Mouse (Mus musculus) forebrain, embryonic 16.5 days (tissue): ENCODE data around the gene Tpmt. TPM values are rescaled to one million over a fixed set of nuclear protein-coding genes. Genes with fewer than 3 reads are reported as not detected.

ENCODE experiments used
- ATAC-seq: fragments of 200-750 bp; cut with Nextera tagmentation; 2 replicates; pipeline ENCODE4 v1.8.0; 2017; ENCODE audit warnings: mild to moderate bottlenecking, moderate library complexity
- H3K27ac ChIP-seq: fragments of 300-500 bp; sonication (generic); 2 replicates; pipeline ENCODE4 v1.5.1; 2014; ENCODE audit warnings: low read length, control low read depth
- H3K27me3 ChIP-seq: fragments of 300-500 bp; sonication (generic); replicated peaks from 2 replicates; pipeline ENCODE4 v1.6.1; 2014; ENCODE audit warnings: low read length; ENCODE audit not compliant: control insufficient read depth, insufficient read depth
- H3K36me3 ChIP-seq: fragments of 300-500 bp; sonication (generic); 2 replicates; pipeline ENCODE4 v1.6.1; 2014; ENCODE audit not compliant: control insufficient read depth, insufficient read depth
- H3K4me1 ChIP-seq: fragments of 300-500 bp; sonication (generic); replicated peaks from 2 replicates; pipeline ENCODE4 v1.6.1; 2014; ENCODE audit warnings: low read length; ENCODE audit not compliant: control insufficient read depth, insufficient read depth
- H3K4me2 ChIP-seq: fragments of 300-500 bp; sonication (generic); 2 replicates; pipeline ENCODE4 v1.6.1; 2014; ENCODE audit warnings: mild to moderate bottlenecking, low read length, control low read depth
- H3K4me3 ChIP-seq: fragments of 300-500 bp; sonication (generic); replicated peaks from 2 replicates; pipeline ENCODE4 v1.5.1; 2014; ENCODE audit warnings: mild to moderate bottlenecking, low read length, control low read depth
- H3K9ac ChIP-seq: fragments of 300-500 bp; sonication (generic); replicated peaks from 2 replicates; pipeline ENCODE4 v1.6.1; 2014; ENCODE audit warnings: low read depth, low read length, control low read depth
- H3K9me3 ChIP-seq: fragments of 300-500 bp; sonication (generic); 2 replicates; pipeline ENCODE4 v1.6.1; 2016; ENCODE audit warnings: low read length; ENCODE audit not compliant: control insufficient read depth
- WGBS: fragments of 180-500 bp; shearing (Covaris S2); extraction: QIAGEN DNeasy Blood & Tissue Kit; methylation state at CpG from one replicate; pipeline ENCODE4 v1.1.7; 2014; 5-methylcytosine and 5-hydroxymethylcytosine counted together
- polyA plus RNA-seq: library from polyadenylated mRNA; unstranded; fragments of >200 nt; fragmentation: Nextera tagmentation; extraction: Ambion mirVana; gene quantifications from 2 replicates; pipeline ENCODE4 v1.2.1, GENCODE M21; 2015

Tpmt gene
- polyA plus RNA-seq, 1 experiment from 2014 or later, result 24.2 TPM

DNA sequence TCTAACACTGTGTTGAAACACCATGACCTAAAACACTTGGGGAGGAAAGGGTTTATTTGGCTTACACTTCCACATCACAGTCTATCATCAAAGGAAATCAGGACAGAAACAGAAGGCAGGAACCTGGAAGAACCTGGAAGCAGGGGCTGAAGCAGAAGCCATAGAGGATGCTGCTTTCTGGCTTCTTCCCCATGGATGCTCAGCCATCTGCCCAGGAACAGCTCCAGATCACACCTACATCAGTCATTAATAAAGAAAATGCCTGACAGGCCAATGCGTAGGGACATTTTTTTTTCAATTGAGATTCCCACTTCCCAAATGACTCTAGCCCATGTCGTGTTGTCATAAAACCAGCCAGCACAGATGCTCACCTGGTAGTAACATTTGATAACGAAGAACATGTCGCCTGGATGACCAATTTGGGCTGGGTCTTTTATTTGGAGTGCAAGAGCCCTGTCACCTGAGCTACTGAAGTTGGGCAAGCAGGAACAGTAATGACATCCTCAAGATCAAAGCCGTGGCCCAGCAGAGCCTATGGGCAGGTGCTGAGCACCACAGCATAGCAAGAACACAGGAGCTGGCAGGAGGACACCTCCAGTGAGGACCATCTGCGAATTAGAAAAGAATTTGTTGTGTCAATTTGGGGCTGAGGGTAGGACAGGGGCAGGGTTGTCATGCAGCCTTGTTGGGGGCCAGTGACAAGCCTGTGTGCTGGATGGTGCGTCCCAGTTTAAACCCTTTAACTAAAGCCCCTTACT is 51.8 kb downstream of the Tpmt start:
- WGBS, result 68% methylated on average over 7 of the region's 7 CpGs
- H3K9me3 ChIP-seq, result no peaks in the 10 kb centered on the region
- no peak overlapping the region for H3K9ac ChIP-seq
- H3K4me1 ChIP-seq, result no peaks in the 10 kb centered on the region
- H3K4me3 ChIP-seq, result no peak overlapping the region
- no peaks in the 10 kb centered on the region for H3K27me3 ChIP-seq
- H3K4me2 ChIP-seq, result no peak overlapping the region
- H3K36me3 ChIP-seq, result no peaks in the 10 kb centered on the region
- H3K27ac ChIP-seq, result no peak overlapping the region
- no peak for ATAC-seq

DNA sequence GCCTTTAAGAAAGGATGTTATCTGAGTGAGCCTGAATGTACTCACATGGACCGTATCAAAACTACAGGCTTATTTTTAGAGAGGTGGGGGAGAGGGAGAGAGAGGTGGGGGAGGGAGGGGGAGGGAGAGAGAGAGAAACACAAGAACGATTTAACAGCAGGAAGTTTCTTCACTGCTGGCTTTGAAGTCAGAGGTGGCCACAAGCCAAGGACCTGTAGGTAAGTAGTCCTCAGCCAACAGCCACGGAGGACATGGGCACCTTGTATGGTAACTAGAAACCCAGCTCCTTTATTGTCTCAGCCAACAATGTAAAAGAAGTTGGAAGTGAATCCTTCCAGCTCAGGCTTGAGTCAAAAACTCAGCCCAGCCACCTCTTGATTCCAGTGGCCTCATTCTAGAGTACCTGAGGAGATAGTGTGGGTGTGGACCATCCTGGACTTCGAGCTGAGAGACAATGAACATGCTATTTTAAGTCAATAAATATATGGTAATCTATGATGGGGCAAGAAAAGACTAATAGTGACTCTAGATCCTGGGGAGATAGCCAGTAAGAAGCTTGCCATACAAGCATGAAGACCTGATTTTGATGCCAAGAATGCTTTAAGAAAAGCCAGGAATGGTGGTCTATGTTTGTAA is 54.0 kb downstream of the Tpmt start:
- no peaks in the 10 kb centered on the region for H3K9me3 ChIP-seq

GRCm38 (mm10) chr13:46987941-46988340 is 56.6 kb downstream of the Tpmt start:
- no peak overlapping the region for H3K27ac ChIP-seq
- H3K4me1 ChIP-seq, result no peaks in the 10 kb centered on the region
- H3K27me3 ChIP-seq, result no peaks in the 10 kb centered on the region
- H3K9ac ChIP-seq, result no peak overlapping the region
- H3K4me3 ChIP-seq, result no peak overlapping the region
- H3K36me3 ChIP-seq, result no peaks in the 10 kb centered on the region
- H3K9me3 ChIP-seq, result no peaks in the 10 kb centered on the region
- 77% methylated on average over 8 of the region's 8 CpGs for WGBS
- H3K4me2 ChIP-seq, result no peak overlapping the region
- ATAC-seq, result no peak

More for the DNA sequence above, 54.0 kb downstream of the Tpmt start:
- no peak overlapping the region for H3K27ac ChIP-seq
- H3K4me3 ChIP-seq, result no peak overlapping the region
- no peaks in the 10 kb centered on the region for H3K36me3 ChIP-seq
- no peaks in the 10 kb centered on the region for H3K4me1 ChIP-seq
- ATAC-seq, result no peak
- no peak overlapping the region for H3K9ac ChIP-seq
- 40% methylated on average over 4 of the region's 4 CpGs for WGBS
- H3K27me3 ChIP-seq, result no peaks in the 10 kb centered on the region
- H3K4me2 ChIP-seq, result no peak overlapping the region

DNA sequence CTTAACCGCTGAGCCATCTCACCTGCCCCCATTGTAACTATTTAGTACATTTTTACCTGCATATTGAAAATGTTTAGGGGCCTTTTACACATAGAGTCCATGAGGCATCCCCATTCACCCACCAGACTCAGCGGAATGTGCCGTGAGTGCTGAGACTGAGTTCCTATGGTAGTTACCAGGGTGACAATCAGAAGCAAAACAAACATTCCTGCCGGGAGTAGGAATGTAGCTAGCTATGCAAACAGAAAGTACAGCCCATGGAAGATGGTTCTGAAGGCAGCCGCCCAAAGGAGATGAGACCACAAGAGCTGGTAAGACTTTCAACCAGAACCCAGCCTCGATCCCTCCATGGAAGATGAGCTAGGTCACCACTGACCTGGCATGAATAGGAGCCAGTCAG is 58.3 kb downstream of the Tpmt start:
- Histone ChIP-seq H3K4me2 (no peak overlapping the region), H3K36me3 (no peaks in the 10 kb centered on the region), H3K9me3 (no peaks in the 10 kb centered on the region), H3K9ac (no peak overlapping the region), H3K27me3 (no peaks in the 10 kb centered on the region), H3K4me1 (no peaks in the 10 kb centered on the region), H3K27ac (no peak overlapping the region), H3K4me3 (no peak overlapping the region)
- WGBS, result 75% methylated on average over 6 of the region's 6 CpGs
- no peak for ATAC-seq

DNA sequence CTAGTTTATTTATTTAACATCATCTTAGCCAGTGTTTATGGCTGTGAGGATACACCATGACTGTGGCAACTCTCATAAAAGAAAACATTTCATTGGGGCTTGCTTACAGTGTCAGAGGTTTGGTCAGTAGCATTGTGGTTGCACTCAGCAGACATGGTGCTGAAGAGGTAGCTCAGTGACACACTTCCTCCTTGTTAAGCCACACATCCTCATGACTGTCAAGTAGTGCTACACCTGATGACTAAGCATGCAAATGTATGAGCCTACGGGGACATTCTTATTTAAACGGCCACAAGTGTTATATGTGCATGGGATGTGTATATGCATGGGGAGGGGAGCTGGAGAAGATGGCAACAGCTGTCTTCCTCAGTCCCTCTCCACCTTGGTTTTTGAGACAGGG is 60.7 kb downstream of the Tpmt start:
- WGBS, result 94% methylated on average over 2 of the region's 2 CpGs
- Histone ChIP-seq H3K4me2 (no peak overlapping the region), H3K36me3 (no peaks in the 10 kb centered on the region), H3K4me3 (no peak overlapping the region), H3K9ac (no peak overlapping the region), H3K27ac (no peak overlapping the region), H3K4me1 (no peaks in the 10 kb centered on the region), H3K9me3 (no peaks in the 10 kb centered on the region), H3K27me3 (no peaks in the 10 kb centered on the region)
- no peak for ATAC-seq

GRCm38 (mm10) chr13:46979836-46980490 is 64.6 kb downstream of the Tpmt start:
- H3K27me3 ChIP-seq, result no peaks in the 10 kb centered on the region
- no peaks in the 10 kb centered on the region for H3K9me3 ChIP-seq
- no peak overlapping the region for H3K27ac ChIP-seq
- no peaks in the 10 kb centered on the region for H3K36me3 ChIP-seq
- H3K9ac ChIP-seq, result no peak overlapping the region
- no peak overlapping the region for H3K4me2 ChIP-seq
- 69% methylated on average over 13 of the region's 13 CpGs for WGBS
- ATAC-seq, result no peak
- no peak overlapping the region for H3K4me3 ChIP-seq
- H3K4me1 ChIP-seq, result peaks cover 6% of the 10 kb centered on the region; the same call in 1 of the 2 replicates

- Histone ChIP-seq H3K4me2 (no peak overlapping the region), H3K4me3 (no peak overlapping the region), H3K4me1 (peaks cover 8% of the 10 kb centered on the region; the same call in 1 of the 2 replicates), H3K36me3 (no peaks in the 10 kb centered on the region), H3K9me3 (no peaks in the 10 kb centered on the region), H3K9ac (no peak overlapping the region), H3K27me3 (no peaks in the 10 kb centered on the region), H3K27ac (no peak overlapping the region)
- WGBS, result 91% methylated on average over 7 of the region's 7 CpGs
- ATAC-seq, result no peak
Measured at GRCm38 (mm10) chr13:46976532-46976931, 68.0 kb downstream of the Tpmt start.

DNA sequence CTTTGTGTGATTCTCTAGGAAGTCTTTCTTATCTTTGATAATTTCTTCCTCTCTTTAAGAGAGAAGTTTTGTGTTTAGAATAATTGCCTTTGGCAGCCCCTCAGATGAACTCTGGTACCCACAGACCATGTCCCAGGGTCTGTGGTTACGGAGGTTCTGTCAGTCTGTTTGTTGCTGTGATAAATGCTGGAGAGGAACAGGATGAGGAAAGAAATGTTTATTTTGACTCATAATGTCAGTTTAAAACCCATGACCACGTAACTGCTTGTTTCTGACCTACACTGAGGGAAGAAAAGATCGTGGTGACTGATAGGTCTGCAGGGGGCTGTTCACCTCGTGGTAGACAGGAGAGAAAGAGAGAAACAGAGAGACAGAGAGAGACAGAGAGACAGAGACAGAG is 68.6 kb downstream of the Tpmt start:
- H3K9me3 ChIP-seq, result no peaks in the 10 kb centered on the region
- ATAC-seq, result no peak
- no peak overlapping the region for H3K9ac ChIP-seq
- no peaks in the 10 kb centered on the region for H3K27me3 ChIP-seq
- no peaks in the 10 kb centered on the region for H3K36me3 ChIP-seq
- H3K4me3 ChIP-seq, result no peak overlapping the region
- H3K27ac ChIP-seq, result no peak overlapping the region
- WGBS, result 32% methylated on average over 4 of the region's 4 CpGs
- peaks cover 8% of the 10 kb centered on the region; the same call in 1 of the 2 replicates for H3K4me1 ChIP-seq
- H3K4me2 ChIP-seq, result no peak overlapping the region

- H3K9ac ChIP-seq, result peak overlapping the region; percentile 41; the same call in 1 of the 2 replicates
- peaks cover 8% of the 10 kb centered on the region; the same call in 1 of the 2 replicates for H3K4me1 ChIP-seq
- peak overlapping the region; percentile 67 for H3K4me2 ChIP-seq
- H3K27me3 ChIP-seq, result no peaks in the 10 kb centered on the region
- peak; percentile 93 for ATAC-seq
- no peaks in the 10 kb centered on the region for H3K36me3 ChIP-seq
- no peaks in the 10 kb centered on the region for H3K9me3 ChIP-seq
- no peak overlapping the region for H3K27ac ChIP-seq
- H3K4me3 ChIP-seq, result peak overlapping the region; percentile 40
- WGBS, result 4% methylated on average over 14 of the region's 14 CpGs
Measured at GRCm38 (mm10) chr13:46975031-46975551, 69.4 kb downstream of the Tpmt start.
